Mouse (Mus musculus) heart, adult 2 months (tissue): Measurements from ENCODE around the gene Camk2d.

Source experiments
- CTCF ChIP-seq: fragments of 200-600 bp; IDR thresholded peaks from 2 replicates; pipeline ENCODE4 v1.8.1; 2022; ENCODE audit warnings: antibody characterized with exemption, mild to moderate bottlenecking, moderate library complexity
- EP300 ChIP-seq: fragments of 200-500 bp; IDR thresholded peaks from 2 replicates; pipeline ENCODE4 v1.6.1; 2011; ENCODE audit warnings: low read depth, low read length, control low read depth; ENCODE audit not compliant: insufficient read depth
- POLR2A ChIP-seq: fragments of 200-500 bp; IDR thresholded peaks from 2 replicates; pipeline ENCODE4 v1.6.1; 2011; ENCODE audit warnings: mild to moderate bottlenecking, low read depth, low read length, control low read depth; ENCODE audit not compliant: insufficient read depth

GRCm38 (mm10) chr3:126842780-126843179 is 246.7 kb downstream of the Camk2d start:
- peak; percentile 22; the same call in 1 of the 2 replicates for TF ChIP-seq CTCF
- TF ChIP-seq POLR2A, result no peak
- no peak for TF ChIP-seq EP300
